Mouse (Mus musculus) neural tube, embryonic 14.5 days (tissue): Measurements from ENCODE around the gene Slc43a2. TPM values are rescaled to one million over a fixed set of nuclear protein-coding genes. Genes with fewer than 3 reads are reported as not detected.

Experiments used
- ATAC-seq: fragments of 200-750 bp; cut with Nextera tagmentation; 2 replicates; pipeline ENCODE4 v1.8.0; 2017; ENCODE audit warnings: low read depth, mild to moderate bottlenecking, moderate TSS enrichment, moderate library complexity
- H3K27ac ChIP-seq: fragments of 300-500 bp; sonication (generic); 2 replicates; pipeline ENCODE4 v1.5.1; 2014; ENCODE audit warnings: low read depth, mild to moderate bottlenecking, control low read depth, low read length, moderate library complexity, mixed read lengths
- H3K27me3 ChIP-seq: fragments of 300-500 bp; sonication (generic); 2 replicates; pipeline ENCODE4 v1.6.1; 2014; ENCODE audit warnings: low read length; ENCODE audit not compliant: control insufficient read depth, insufficient read depth
- H3K36me3 ChIP-seq: fragments of 300-500 bp; sonication (generic); 2 replicates; pipeline ENCODE4 v1.6.1; 2014; ENCODE audit warnings: low read length, mixed read lengths; ENCODE audit not compliant: control insufficient read depth, insufficient read depth
- H3K4me1 ChIP-seq: fragments of 300-500 bp; sonication (generic); 2 replicates; pipeline ENCODE4 v1.6.1; 2014; ENCODE audit warnings: low read length; ENCODE audit not compliant: control insufficient read depth, insufficient read depth
- H3K4me2 ChIP-seq: fragments of 300-500 bp; sonication (generic); 2 replicates; pipeline ENCODE4 v1.6.1; 2014; ENCODE audit warnings: mild to moderate bottlenecking, low read depth, low read length, control low read depth
- H3K4me3 ChIP-seq: fragments of 300-500 bp; sonication (generic); 2 replicates; pipeline ENCODE4 v1.5.1; 2014; ENCODE audit warnings: low read depth, low read length, control low read depth, mixed read lengths
- H3K9ac ChIP-seq: fragments of 300-500 bp; sonication (generic); replicated peaks from 2 replicates; pipeline ENCODE4 v1.6.1; 2014; ENCODE audit warnings: low read depth, mild to moderate bottlenecking, control low read depth, low read length, mixed read lengths
- H3K9me3 ChIP-seq: fragments of 300-500 bp; sonication (generic); 2 replicates; pipeline ENCODE4 v1.6.1; 2016; ENCODE audit warnings: low read length; ENCODE audit not compliant: control insufficient read depth
- WGBS: fragments of 180-500 bp; shearing (Covaris S2); extraction: QIAGEN DNeasy Blood & Tissue Kit; methylation state at CpG from one replicate; pipeline ENCODE4 v1.1.7; 2014; 5-methylcytosine and 5-hydroxymethylcytosine counted together
- polyA plus RNA-seq: library from polyadenylated mRNA; unstranded; fragments of >200 nt; fragmentation: Nextera tagmentation; extraction: Ambion mirVana; gene quantifications from 2 replicates; pipeline ENCODE4 v1.2.1, GENCODE M21; 2014

The Slc43a2 gene
- polyA plus RNA-seq, 1 experiment from 2014 or later, result 17.0 TPM

DNA sequence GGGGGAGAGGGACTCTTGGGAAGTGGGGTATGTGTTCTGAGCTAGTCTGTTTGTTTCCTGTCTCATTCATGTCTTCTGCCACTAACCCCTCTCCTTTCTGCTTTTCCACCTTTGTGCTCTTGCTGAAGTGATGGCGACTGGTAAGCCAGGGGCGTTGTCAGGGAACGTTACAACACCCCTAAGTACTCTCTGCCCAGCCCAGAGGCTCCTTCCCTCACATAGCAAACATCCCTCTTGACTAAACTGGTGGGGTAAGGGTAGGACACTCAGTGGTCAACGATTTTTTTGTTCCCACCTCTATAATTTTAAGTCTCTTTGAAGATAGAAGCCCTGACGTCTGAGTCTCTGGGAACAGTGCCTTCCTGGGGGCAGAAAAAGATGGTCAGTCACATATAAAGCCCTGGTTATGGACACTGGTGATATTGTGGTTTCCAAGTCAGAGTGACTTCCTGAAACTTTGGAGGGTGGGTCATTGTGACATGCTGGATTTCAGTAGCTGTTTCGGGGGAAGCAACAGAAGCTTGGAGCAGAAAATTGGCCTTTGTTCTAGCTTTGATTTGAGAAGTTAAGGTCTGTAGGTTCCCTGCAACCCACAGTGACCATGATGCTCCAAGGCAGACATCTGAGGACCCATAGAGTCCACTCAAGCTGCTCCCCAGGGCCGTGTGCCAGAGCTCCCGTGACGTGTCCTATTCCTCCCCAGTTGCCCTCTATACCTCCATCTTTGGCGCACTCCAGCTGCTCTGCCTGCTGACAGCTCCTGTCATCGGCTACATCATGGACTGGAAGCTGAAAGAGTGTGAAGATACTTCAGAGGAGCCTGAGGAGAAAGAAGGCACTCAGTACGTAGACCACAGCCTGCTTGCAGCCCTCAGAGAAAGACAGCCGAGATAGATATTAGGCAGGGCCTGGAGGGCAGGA is 35.0 kb downstream of the Slc43a2 start:
- H3K27me3 ChIP-seq, result no peaks in the 10 kb centered on the region
- H3K9ac ChIP-seq, result no peak overlapping the region
- no peaks in the 10 kb centered on the region for H3K9me3 ChIP-seq
- H3K4me1 ChIP-seq, result no peaks in the 10 kb centered on the region
- H3K4me3 ChIP-seq, result no peak overlapping the region
- no peak for ATAC-seq
- H3K4me2 ChIP-seq, result no peak overlapping the region
- peaks cover 41% of the 10 kb centered on the region for H3K36me3 ChIP-seq
- no peak overlapping the region for H3K27ac ChIP-seq
- WGBS, result 84% methylated on average over 13 of the region's 13 CpGs

DNA sequence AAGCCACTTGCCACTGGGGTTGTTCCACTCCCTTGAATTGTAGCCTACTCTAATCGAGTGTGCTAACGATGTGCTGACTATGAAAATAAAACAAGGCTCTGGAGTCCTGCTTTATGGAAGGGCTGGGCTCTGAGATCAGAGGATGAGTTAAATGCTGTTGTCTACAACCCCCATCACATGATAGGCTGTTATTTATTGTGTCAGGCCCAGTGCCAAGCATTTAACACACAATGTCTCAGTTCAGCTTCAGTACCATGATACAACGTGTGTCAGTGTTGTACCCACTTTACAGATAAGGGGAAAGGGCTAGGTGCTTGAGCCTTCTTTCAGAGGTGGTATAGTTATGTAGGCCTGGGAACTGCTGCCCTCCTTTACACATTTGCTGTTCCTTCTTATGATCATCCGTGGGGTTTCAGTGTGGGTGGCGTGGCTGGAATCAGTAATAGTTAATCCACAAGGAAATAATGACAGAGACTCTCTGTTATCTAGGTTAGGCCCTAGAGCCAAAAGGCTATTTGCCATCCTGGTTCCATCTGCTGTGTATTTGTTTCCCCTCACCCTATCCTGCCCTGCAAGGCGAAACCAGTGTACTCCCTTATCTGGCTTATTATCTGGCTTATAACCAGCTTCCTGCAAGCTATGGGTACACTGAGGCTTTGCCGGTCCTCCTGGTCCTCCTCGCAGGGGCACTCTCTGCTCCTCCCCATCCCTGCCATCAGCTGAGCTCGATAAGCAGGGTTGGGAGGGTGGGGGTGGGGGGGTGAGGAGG is 36.0 kb downstream of the Slc43a2 start:
- WGBS, result 67% methylated on average over 9 of the region's 9 CpGs
- ATAC-seq, result no peak

DNA sequence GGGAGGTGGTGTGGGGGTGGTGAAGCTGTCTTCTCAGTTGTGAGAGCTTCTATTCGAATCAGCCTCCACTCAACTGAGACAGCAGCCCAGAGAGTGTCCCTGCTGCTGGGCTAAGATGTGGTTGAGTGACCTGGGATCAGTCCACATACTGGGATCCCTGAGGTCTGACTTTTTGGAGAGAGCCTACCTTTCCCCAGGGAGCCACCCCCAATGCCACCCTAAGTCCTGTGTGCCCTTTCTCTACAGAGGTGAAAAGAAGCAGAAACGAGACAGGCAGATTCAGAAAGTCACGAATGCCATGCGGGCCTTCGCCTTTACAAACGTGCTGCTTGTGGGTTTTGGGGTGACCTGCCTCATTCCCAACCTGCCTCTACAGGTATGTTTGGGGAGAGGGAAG is 36.6 kb downstream of the Slc43a2 start:
- peaks cover 10% of the 10 kb centered on the region for H3K4me1 ChIP-seq
- no peak overlapping the region for H3K9ac ChIP-seq
- H3K4me3 ChIP-seq, result no peak overlapping the region
- ATAC-seq, result no peak
- WGBS, result 91% methylated on average over 6 of the region's 6 CpGs
- no peaks in the 10 kb centered on the region for H3K9me3 ChIP-seq
- no peak overlapping the region for H3K27ac ChIP-seq
- peaks cover 38% of the 10 kb centered on the region for H3K36me3 ChIP-seq
- no peak overlapping the region for H3K4me2 ChIP-seq
- H3K27me3 ChIP-seq, result no peaks in the 10 kb centered on the region

More for the DNA sequence above, 36.0 kb downstream of the Slc43a2 start:
- Histone ChIP-seq H3K27ac (no peak overlapping the region), H3K9ac (no peak overlapping the region), H3K4me1 (peaks cover 4% of the 10 kb centered on the region), H3K4me3 (no peak overlapping the region), H3K27me3 (no peaks in the 10 kb centered on the region), H3K9me3 (no peaks in the 10 kb centered on the region), H3K36me3 (peaks cover 41% of the 10 kb centered on the region), H3K4me2 (no peak overlapping the region)

DNA sequence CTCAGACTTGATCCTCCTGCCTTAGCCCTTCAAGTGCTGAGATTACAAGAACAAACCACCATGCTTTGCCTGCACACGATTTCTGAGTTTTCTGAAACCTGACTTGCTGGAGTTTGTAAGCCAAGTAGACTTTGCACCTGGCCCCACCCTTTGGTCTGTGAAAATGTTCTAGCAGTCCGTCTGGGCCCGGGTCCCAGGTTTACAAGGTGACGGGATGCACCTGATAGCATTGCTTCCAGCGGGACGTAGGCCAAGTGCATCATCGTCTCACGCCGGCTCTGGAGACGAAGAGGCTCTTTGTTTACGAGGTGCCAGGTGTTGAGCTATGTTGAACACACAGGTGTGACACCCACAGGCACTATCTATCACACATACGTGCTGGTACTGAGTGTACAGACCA is 37.5 kb downstream of the Slc43a2 start:
- Histone ChIP-seq H3K4me3 (no peak overlapping the region), H3K4me2 (no peak overlapping the region), H3K9ac (no peak overlapping the region), H3K27me3 (no peaks in the 10 kb centered on the region), H3K4me1 (peaks cover 13% of the 10 kb centered on the region), H3K36me3 (peaks cover 32% of the 10 kb centered on the region), H3K27ac (no peak overlapping the region), H3K9me3 (no peaks in the 10 kb centered on the region)
- ATAC-seq, result no peak
- 95% methylated on average over 12 of the region's 12 CpGs for WGBS

DNA sequence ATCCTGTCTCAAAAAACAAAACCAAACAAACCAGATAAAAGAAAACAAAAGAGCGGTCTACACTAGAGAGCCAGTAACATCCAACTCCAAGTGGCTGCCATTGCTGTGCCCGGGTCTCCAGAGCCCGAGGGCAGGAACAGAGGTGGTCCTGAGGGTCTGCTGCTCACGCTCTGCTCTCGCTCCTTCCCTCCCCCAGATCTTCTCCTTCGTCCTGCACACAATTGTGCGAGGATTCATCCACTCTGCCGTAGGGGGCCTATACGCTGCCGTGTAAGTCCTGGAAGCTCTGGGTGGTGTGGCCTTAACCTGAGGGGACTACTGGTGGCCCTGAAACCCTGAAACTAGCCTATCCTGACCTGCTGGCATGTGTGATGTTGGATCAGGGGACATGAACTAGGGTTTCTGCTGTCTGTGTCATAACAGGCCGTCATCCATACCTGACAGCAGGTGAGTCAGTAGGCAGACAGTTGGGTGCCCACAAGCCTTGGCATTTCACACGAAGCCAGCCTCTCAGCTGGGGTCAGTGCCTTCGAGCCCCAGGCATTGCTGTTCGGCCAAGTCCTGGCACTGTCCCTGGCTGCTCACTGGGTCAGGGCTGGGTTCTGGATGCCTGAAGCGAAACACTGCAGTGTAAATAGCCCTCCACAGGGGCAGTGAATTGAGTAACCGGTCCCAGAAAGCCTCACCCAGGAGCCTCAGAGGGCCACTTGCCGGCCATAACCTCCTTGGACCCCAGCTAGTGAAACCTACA is 39.1 kb downstream of the Slc43a2 start:
- no peak for ATAC-seq
- WGBS, result 90% methylated on average over 17 of the region's 17 CpGs
- no peak overlapping the region for H3K27ac ChIP-seq
- no peaks in the 10 kb centered on the region for H3K9me3 ChIP-seq
- no peak overlapping the region for H3K9ac ChIP-seq
- peaks cover 13% of the 10 kb centered on the region for H3K4me1 ChIP-seq
- H3K4me3 ChIP-seq, result no peak overlapping the region
- H3K27me3 ChIP-seq, result no peaks in the 10 kb centered on the region
- peaks cover 30% of the 10 kb centered on the region for H3K36me3 ChIP-seq
- no peak overlapping the region for H3K4me2 ChIP-seq

DNA sequence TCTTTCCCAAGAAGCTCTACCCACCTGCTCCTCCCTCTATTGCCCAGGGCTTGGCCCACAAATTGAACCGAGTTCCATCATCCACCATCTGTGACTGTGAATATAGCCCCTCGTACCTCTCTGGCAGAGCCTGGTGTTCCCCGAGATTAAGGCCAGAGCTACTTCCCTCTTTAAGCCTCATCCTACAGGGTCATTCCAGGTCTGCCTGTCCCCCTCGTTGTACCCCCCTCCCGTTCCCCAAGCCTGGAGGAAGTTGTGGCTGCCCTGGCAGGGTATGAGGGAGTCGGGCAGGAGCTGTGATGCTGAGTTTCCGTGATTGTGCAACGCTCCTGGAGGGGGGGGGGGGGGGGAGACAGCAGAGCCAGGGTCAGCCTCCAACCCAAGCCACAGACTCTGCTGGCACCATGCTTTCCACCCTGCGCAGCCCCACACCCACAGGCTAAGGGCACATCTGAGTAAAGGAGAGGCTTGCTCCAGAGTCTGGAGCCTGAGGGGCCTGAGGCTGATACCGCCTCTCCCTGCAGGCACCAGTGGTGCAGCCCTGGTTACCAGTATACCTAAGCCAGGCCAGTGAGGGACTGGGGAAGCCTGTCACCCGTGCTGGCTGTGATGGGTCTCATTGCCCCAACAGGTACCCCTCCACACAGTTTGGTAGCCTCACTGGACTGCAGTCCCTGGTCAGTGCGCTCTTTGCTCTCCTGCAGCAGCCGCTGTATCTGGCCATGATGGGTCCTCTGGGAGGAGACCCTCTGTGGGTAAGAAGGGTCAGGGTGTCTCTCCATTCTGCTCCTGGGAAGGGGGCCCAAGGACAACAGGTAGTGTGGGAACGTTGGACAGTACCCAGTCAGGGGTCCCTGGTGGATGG is 39.9 kb downstream of the Slc43a2 start:
- no peak for ATAC-seq

DNA sequence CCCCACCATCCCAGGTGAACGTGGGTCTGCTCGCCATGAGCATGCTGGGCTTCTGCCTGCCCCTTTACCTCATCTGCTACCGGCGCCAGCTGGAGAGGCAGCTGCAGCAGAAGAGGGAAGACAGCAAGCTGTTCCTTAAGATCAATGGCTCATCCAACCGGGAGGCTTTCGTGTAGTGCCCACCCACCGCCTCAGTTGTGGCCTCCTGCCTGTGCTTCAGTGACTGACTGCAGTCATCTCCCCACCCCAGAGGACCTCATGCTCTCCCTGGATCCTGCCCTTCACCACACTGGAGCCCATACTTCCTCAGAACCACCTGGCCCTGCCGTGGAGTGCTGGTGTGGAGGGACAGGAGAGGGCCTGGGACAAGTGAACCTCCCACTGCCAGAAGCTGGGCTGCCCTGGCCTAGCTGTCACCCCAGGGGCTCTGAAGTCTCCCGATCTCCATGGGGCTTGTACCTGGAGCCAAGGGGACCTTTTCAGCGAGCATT is 40.9 kb downstream of the Slc43a2 start:
- WGBS, result 11% methylated on average over 10 of the region's 10 CpGs
- Histone ChIP-seq H3K4me1 (peaks cover 13% of the 10 kb centered on the region), H3K27me3 (no peaks in the 10 kb centered on the region), H3K4me3 (no peak overlapping the region), H3K9me3 (no peaks in the 10 kb centered on the region), H3K36me3 (peaks cover 17% of the 10 kb centered on the region), H3K4me2 (peak overlapping the region; percentile 2; the same call in 1 of the 2 replicates), H3K27ac (peak overlapping the region; percentile 58), H3K9ac (0 out of 2 replicates have a peak overlapping the region, but pooled peaks have one; percentile 28)
- no peak for ATAC-seq

More for the DNA sequence above, 39.9 kb downstream of the Slc43a2 start:
- peaks cover 23% of the 10 kb centered on the region for H3K36me3 ChIP-seq
- no peaks in the 10 kb centered on the region for H3K27me3 ChIP-seq
- H3K4me2 ChIP-seq, result no peak overlapping the region
- no peak overlapping the region for H3K9ac ChIP-seq
- H3K9me3 ChIP-seq, result no peaks in the 10 kb centered on the region
- 73% methylated on average over 13 of the region's 14 CpGs for WGBS
- H3K4me3 ChIP-seq, result no peak overlapping the region
- no peak overlapping the region for H3K27ac ChIP-seq
- peaks cover 13% of the 10 kb centered on the region for H3K4me1 ChIP-seq
